Mouse (Mus musculus) midbrain, embryonic 14.5 days (tissue): ENCODE data around the gene Gm3002. TPM values are rescaled to one million over a fixed set of nuclear protein-coding genes. Genes with fewer than 3 reads are reported as not detected.
"Not testable (repeated sequence)": the region's sequence is repeated elsewhere in the genome, so short reads cannot be mapped to it uniquely, and the experiment has no call there.

Source experiments
- ATAC-seq: fragments of 200-750 bp; cut with Nextera tagmentation; 2 replicates; pipeline ENCODE4 v1.8.0; 2017; ENCODE audit warnings: moderate number of reproducible peaks, moderate library complexity; ENCODE audit not compliant: low FRiP score, low TSS enrichment
- DNase-seq: peaks from one replicate; pipeline ENCODE4 v3.0.0-alpha.2; 2015
- H3K27ac ChIP-seq: fragments of 300-500 bp; sonication (generic); replicated peaks from 2 replicates; pipeline ENCODE4 v1.5.1; 2014; ENCODE audit warnings: mild to moderate bottlenecking, low read depth, low read length, moderate library complexity
- H3K27me3 ChIP-seq: fragments of 300-500 bp; sonication (generic); 2 replicates; pipeline ENCODE4 v1.6.1; 2014; ENCODE audit warnings: low read length, control low read depth, mixed read lengths; ENCODE audit not compliant: control insufficient read depth, insufficient read depth
- H3K36me3 ChIP-seq: fragments of 300-500 bp; sonication (generic); 2 replicates; pipeline ENCODE4 v1.6.1; 2014; ENCODE audit warnings: low read length, control low read depth; ENCODE audit not compliant: control insufficient read depth, insufficient read depth
- H3K4me1 ChIP-seq: fragments of 300-500 bp; sonication (generic); 2 replicates; pipeline ENCODE4 v1.6.1; 2014; ENCODE audit warnings: mild to moderate bottlenecking, antibody characterized with exemption, low read length, control low read depth; ENCODE audit not compliant: control insufficient read depth, insufficient read depth
- H3K4me2 ChIP-seq: fragments of 300-500 bp; sonication (generic); 2 replicates; pipeline ENCODE4 v1.6.1; 2014; ENCODE audit warnings: mild to moderate bottlenecking, low read length, moderate library complexity
- H3K4me3 ChIP-seq: fragments of 300-500 bp; sonication (generic); replicated peaks from 2 replicates; pipeline ENCODE4 v1.5.1; 2014; ENCODE audit warnings: low read depth, low read length
- H3K9ac ChIP-seq: fragments of 300-500 bp; sonication (generic); replicated peaks from 2 replicates; pipeline ENCODE4 v1.6.1; 2014; ENCODE audit warnings: mild to moderate bottlenecking, low read length, moderate library complexity
- H3K9me3 ChIP-seq: fragments of 300-500 bp; sonication (generic); 2 replicates; pipeline ENCODE4 v1.6.1; 2016; ENCODE audit warnings: low read length, control low read depth, mixed read lengths; ENCODE audit not compliant: control insufficient read depth
- WGBS: fragments of 180-500 bp; shearing (Covaris S2); extraction: QIAGEN DNeasy Blood & Tissue Kit; methylation state at CpG from one replicate; pipeline ENCODE4 v1.1.7; 2014; 5-methylcytosine and 5-hydroxymethylcytosine counted together
- polyA plus RNA-seq: library from polyadenylated mRNA; unstranded; fragments of >200 nt; fragmentation: Nextera tagmentation; extraction: Ambion mirVana; gene quantifications from 2 replicates; pipeline ENCODE4 v1.2.1, GENCODE M21; 2014

The Gm3002 gene
- 5.8 and 8.0 TPM in 2 replicates for polyA plus RNA-seq

- not testable (repeated sequence) for H3K36me3 ChIP-seq, H3K27ac ChIP-seq, H3K4me1 ChIP-seq, H3K9me3 ChIP-seq, H3K27me3 ChIP-seq, ATAC-seq, H3K4me2 ChIP-seq, DNase-seq, H3K4me3 ChIP-seq, H3K9ac ChIP-seq
- WGBS = no CpG with 5 or more reads among the region's 31 CpGs
These were observed at the start of gene Gm3002 for GRCm38 (mm10) chr14:3809774-3810173. Gm3002 (plus strand) TSS chr14:3810074.

- H3K4me3 ChIP-seq, H3K36me3 ChIP-seq, ATAC-seq, H3K27me3 ChIP-seq, H3K27ac ChIP-seq, DNase-seq, H3K4me1 ChIP-seq, H3K9ac ChIP-seq, H3K9me3 ChIP-seq, H3K4me2 ChIP-seq: not testable (repeated sequence)
- WGBS = no CpG with 5 or more reads among the region's 2 CpGs
These were observed 36.1 kb downstream of the Gm3002 start, which contains the start of gene Gm3033 for GRCm38 (mm10) chr14:3845945-3846344. Gm3033 (plus strand) TSS chr14:3846245.

DNA sequence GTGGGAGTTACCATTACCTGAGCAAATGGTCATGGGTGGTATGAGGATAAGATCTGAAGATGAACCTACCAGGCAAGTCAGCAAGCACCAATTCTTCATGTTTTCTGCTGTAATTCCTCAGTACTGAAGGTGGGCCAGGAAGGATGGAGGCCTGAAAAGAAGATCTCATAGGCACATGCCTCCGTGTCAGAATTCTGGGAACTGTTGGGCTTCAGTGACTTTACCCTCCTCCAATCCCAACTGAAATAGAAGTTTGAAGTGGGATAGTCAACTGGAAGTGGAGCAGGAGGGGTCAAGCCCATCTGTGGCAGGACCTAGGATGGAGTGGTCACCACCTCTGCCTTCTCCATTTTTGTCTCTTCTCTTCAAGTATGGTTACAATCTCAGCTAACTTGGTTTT, 74.0 kb downstream of the Gm3002 start, which contains the start of gene Gm2916:
TSS of gene Gm2916 (plus strand) at position 301 of the 400 bp plus-strand sequence.
- not testable (repeated sequence) for H3K4me2 ChIP-seq, ATAC-seq, H3K27ac ChIP-seq, H3K36me3 ChIP-seq, H3K27me3 ChIP-seq, H3K9ac ChIP-seq, H3K4me1 ChIP-seq, H3K9me3 ChIP-seq, H3K4me3 ChIP-seq, DNase-seq
- no CpG with 5 or more reads among the region's 1 CpGs for WGBS

- WGBS = 80% methylated on average over 1 of the region's 2 CpGs
- not testable (repeated sequence) for ATAC-seq, H3K9ac ChIP-seq, H3K4me1 ChIP-seq, H3K36me3 ChIP-seq, H3K27me3 ChIP-seq, DNase-seq, H3K27ac ChIP-seq, H3K9me3 ChIP-seq, H3K4me3 ChIP-seq, H3K4me2 ChIP-seq
These were observed 121.6 kb downstream of the Gm3002 start, which contains the start of gene Gm3029 for GRCm38 (mm10) chr14:3931456-3931855. Gm3029 (plus strand) TSS chr14:3931756.

GRCm38 (mm10) chr14:3963247-3963646, 153.4 kb downstream of the Gm3002 start, which contains the start of gene Gm3095:
Gm3095 (plus strand) TSS chr14:3963547.
- H3K4me3 ChIP-seq, H3K27me3 ChIP-seq, H3K36me3 ChIP-seq, H3K9me3 ChIP-seq, H3K4me1 ChIP-seq, H3K9ac ChIP-seq, H3K27ac ChIP-seq, ATAC-seq, DNase-seq, H3K4me2 ChIP-seq: not testable (repeated sequence)
- no CpG with 5 or more reads among the region's 2 CpGs for WGBS

DNA sequence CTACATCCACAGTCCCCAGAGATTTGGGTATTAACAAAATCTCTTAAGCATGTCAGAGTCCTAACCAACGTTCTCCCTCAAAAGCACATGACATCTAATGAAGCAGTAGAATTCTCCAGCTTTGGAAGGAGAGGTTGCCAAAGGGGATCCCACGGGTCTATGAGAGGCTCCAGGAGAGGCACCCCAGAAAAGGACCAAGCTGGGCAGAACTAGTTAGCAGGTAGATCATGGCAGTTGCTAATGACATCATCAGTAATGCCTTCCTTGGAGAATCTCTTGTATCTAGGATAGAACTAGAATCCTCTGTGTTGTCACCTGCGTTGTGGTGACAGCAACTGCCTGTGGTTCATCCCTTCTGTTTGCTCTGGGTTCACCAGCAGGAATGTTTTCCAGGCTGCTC, 188.2 kb downstream of the Gm3002 start, which contains the start of gene Gm3099:
TSS of gene Gm3099 (plus strand) at position 301 of the 400 bp plus-strand sequence.
- not testable (repeated sequence) for H3K9me3 ChIP-seq
- whole genome bisulfite sequencing = 70% methylated on average over 1 of the region's 3 CpGs

More for the DNA sequence above, 188.2 kb downstream of the Gm3002 start, which contains the start of gene Gm3099:
- H3K4me3 ChIP-seq, H3K9ac ChIP-seq, H3K36me3 ChIP-seq, H3K4me1 ChIP-seq, DNase-seq, ATAC-seq, H3K27me3 ChIP-seq, H3K27ac ChIP-seq, H3K4me2 ChIP-seq: not testable (repeated sequence)

Other genes starting within 250 kb of the Gm3002 start
- not detected in 2 replicates for gene Gm3012, start 175.6 kb upstream of the Gm3002 start, polyA plus RNA-seq
- gene Gm3020, start 158.0 kb upstream of the Gm3002 start, polyA plus RNA-seq = 16.6 and 23.7 TPM in 2 replicates
- not detected in 2 replicates for gene Gm3043, start 121.3 kb upstream of the Gm3002 start, polyA plus RNA-seq
- not detected in 2 replicates for gene Gm3033, start 36.2 kb downstream of the Gm3002 start, polyA plus RNA-seq
- 0.14 TPM in 1 of 2 replicates, not detected in the other for gene Gm2916, start 74.1 kb downstream of the Gm3002 start, polyA plus RNA-seq
- not detected in 2 replicates for gene Gm3029, start 121.7 kb downstream of the Gm3002 start, polyA plus RNA-seq
- 1.6 and 1.7 TPM in 2 replicates for gene Gm3095, start 153.5 kb downstream of the Gm3002 start, polyA plus RNA-seq
- gene Gm3099, start 188.3 kb downstream of the Gm3002 start, polyA plus RNA-seq = not detected in 2 replicates
- 4.2 and 4.4 TPM in 2 replicates for gene Gm5796, start 213.9 kb downstream of the Gm3002 start, polyA plus RNA-seq